Mouse (Mus musculus) limb, embryonic 12.5 days (tissue): ENCODE results near the gene Eomes. TPM values are rescaled to one million over a fixed set of nuclear protein-coding genes. Genes with fewer than 3 reads are reported as not detected.

ENCODE experiments used
- ATAC-seq: fragments of 200-750 bp; cut with Nextera tagmentation; 2 replicates; pipeline ENCODE4 v1.8.0; 2017; ENCODE audit warnings: low read depth, moderate TSS enrichment; ENCODE audit not compliant: insufficient number of reproducible peaks, insufficient read depth, low FRiP score, low TSS enrichment
- H3K27ac ChIP-seq: fragments of 300-500 bp; sonication (generic); 2 replicates; pipeline ENCODE4 v1.5.1; 2016; ENCODE audit warnings: mild to moderate bottlenecking, moderate library complexity
- H3K27me3 ChIP-seq: fragments of 300-500 bp; sonication (generic); 2 replicates; pipeline ENCODE4 v1.6.1; 2016; ENCODE audit warnings: mild to moderate bottlenecking, moderate library complexity
- H3K36me3 ChIP-seq: fragments of 300-500 bp; sonication (generic); 2 replicates; pipeline ENCODE4 v1.6.1; 2016; ENCODE audit warnings: mild to moderate bottlenecking, moderate library complexity
- H3K4me1 ChIP-seq: fragments of 300-500 bp; sonication (generic); replicated peaks from 2 replicates; pipeline ENCODE4 v1.6.1; 2016
- H3K4me2 ChIP-seq: fragments of 300-500 bp; sonication (generic); 2 replicates; pipeline ENCODE4 v1.6.1; 2016; ENCODE audit warnings: mild to moderate bottlenecking, moderate library complexity
- H3K4me3 ChIP-seq: fragments of 300-500 bp; sonication (generic); replicated peaks from 2 replicates; pipeline ENCODE4 v1.5.1; 2016; ENCODE audit warnings: mild to moderate bottlenecking
- H3K9ac ChIP-seq: fragments of 300-500 bp; sonication (generic); replicated peaks from 2 replicates; pipeline ENCODE4 v1.6.1; 2016; ENCODE audit warnings: mild to moderate bottlenecking, moderate library complexity
- H3K9me3 ChIP-seq: fragments of 300-500 bp; sonication (generic); 2 replicates; pipeline ENCODE4 v1.6.1; 2016; ENCODE audit warnings: mild to moderate bottlenecking, moderate library complexity
- WGBS: fragments of 180-500 bp; shearing (Covaris S2); methylation state at CpG from one replicate; pipeline ENCODE4 v1.1.7; 2016; 5-methylcytosine and 5-hydroxymethylcytosine counted together
- polyA plus RNA-seq: library from polyadenylated mRNA; unstranded; fragments of >200 nt; fragmentation: Nextera tagmentation; extraction: Ambion mirVana; gene quantifications from 2 replicates; pipeline ENCODE4 v1.2.1, GENCODE M21; 2016

Gene Eomes
- 0.75 and 2.1 TPM in 2 replicates for polyA plus RNA-seq

DNA sequence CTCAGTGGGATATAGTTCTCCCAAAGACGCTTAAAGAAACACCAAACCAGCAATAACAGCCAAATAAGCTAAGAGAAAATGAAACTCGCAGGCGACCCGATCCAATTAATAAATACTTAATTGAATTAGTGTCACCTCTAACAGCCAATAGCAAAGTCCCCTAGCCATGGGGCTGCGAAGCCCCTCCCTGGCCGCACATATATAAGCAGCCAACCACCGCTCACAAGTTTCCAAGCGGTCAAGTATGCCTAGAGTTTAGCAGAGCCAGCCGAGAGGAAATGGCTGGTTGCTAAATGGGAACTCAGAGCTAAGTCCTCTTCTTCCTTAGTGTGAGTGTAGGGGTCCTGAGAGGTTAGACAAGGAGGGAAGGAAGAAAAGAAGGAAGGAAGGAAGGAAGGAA lies at the start of gene Eomes:
Eomes (plus strand) TSS at position 252 of the 400 bp plus-strand sequence.
- whole genome bisulfite sequencing, result under 1% methylated on average over 9 of the region's 9 CpGs
- peaks cover 85% of the 10 kb centered on the region for H3K27me3 ChIP-seq
- peak within 1 kb of the TSS; percentile 61 for H3K4me2 ChIP-seq
- H3K4me3 ChIP-seq, result peak within 1 kb of the TSS; percentile 43
- H3K9me3 ChIP-seq, result no peaks in the 10 kb centered on the region
- peak within 1 kb of the TSS; percentile 47 for H3K9ac ChIP-seq
- H3K4me1 ChIP-seq, result peaks cover 30% of the 10 kb centered on the region
- no peak within 1 kb of the TSS for H3K27ac ChIP-seq
- ATAC-seq, result no peak
- H3K36me3 ChIP-seq, result no peaks in the 10 kb centered on the region

DNA sequence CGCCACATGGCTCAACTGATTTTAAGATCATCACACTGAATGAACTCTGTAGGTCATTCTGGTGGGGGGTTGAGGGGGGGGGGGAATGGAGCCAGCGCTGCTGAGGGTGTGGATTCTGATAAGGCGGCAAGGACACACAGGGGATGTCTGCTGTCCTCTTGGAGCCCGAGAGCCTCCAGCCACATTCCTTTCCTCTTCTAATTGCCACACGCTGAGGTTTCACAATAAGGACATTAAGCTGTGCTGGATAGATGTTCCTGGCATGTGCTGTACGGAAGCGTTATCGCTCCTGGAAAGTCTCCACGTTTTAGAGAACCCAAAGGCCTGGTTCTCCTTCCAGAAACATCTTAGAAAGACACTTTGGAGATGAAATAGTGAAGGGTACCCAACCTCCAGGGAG lies 33.2 kb upstream of the Eomes start:
- Histone ChIP-seq H3K27ac (no peak overlapping the region), H3K27me3 (no peaks in the 10 kb centered on the region), H3K9ac (no peak overlapping the region), H3K4me1 (no peaks in the 10 kb centered on the region), H3K4me2 (no peak overlapping the region), H3K4me3 (no peak overlapping the region), H3K9me3 (no peaks in the 10 kb centered on the region), H3K36me3 (no peaks in the 10 kb centered on the region)
- no peak for ATAC-seq
- WGBS, result 50% methylated on average over 9 of the region's 9 CpGs

DNA sequence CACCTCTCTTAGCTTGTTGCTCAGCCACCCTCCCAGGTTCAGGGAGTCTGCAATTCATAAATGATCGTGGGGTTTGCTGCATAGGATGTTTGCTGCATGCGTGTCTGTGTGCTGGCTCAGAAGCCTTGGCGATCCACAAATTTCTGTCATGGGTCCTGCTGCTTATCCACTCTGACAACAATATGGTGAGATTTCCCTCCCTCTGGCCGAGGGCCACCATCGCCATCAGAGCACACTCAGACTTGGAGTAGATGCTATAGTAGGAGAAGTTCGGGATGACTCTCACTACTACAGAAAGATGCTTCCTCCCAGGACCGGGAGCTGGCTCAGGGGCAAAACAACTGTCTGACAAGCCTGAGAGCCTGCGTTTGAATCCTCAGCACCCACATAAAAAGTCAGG lies 28.7 kb upstream of the Eomes start:
- Histone ChIP-seq H3K9me3 (no peaks in the 10 kb centered on the region), H3K4me3 (no peak overlapping the region), H3K27me3 (peaks cover 3% of the 10 kb centered on the region; the same call in 1 of the 2 replicates), H3K4me1 (no peaks in the 10 kb centered on the region), H3K27ac (no peak overlapping the region), H3K9ac (no peak overlapping the region), H3K4me2 (no peak overlapping the region), H3K36me3 (no peaks in the 10 kb centered on the region)
- 80% methylated on average over 8 of the region's 8 CpGs for WGBS
- ATAC-seq, result no peak

DNA sequence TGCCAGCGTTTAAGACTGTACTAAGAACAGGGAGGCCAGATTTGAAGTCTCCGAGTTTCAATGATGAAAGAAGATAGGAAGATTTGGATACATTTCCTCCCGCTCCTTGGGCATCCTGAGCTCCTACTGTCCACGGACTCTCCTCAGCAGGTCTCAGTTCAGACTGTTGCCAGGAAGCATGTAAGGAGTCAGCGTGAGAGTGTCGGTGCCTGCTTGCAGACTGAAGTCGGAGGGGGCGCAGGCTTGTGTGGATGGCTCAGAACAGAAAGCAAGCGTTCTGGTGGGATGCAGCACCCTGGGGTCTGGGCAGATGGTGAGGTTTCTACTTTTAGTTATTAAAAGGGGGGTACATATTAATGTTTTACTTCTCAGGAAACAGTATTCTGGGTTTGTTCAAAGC lies 24.6 kb upstream of the Eomes start:
- ATAC-seq, result no peak
- peak overlapping the region; percentile 9; the same call in 1 of the 2 replicates for H3K4me3 ChIP-seq
- no peaks in the 10 kb centered on the region for H3K4me1 ChIP-seq
- no peak overlapping the region; the same call in 1 of the 2 replicates for H3K9ac ChIP-seq
- no peaks in the 10 kb centered on the region for H3K36me3 ChIP-seq
- H3K27ac ChIP-seq, result no peak overlapping the region
- peaks cover 16% of the 10 kb centered on the region; the same call in 1 of the 2 replicates for H3K27me3 ChIP-seq
- WGBS, result 53% methylated on average over 9 of the region's 9 CpGs
- peak overlapping the region; percentile 38 for H3K4me2 ChIP-seq
- H3K9me3 ChIP-seq, result no peaks in the 10 kb centered on the region

DNA sequence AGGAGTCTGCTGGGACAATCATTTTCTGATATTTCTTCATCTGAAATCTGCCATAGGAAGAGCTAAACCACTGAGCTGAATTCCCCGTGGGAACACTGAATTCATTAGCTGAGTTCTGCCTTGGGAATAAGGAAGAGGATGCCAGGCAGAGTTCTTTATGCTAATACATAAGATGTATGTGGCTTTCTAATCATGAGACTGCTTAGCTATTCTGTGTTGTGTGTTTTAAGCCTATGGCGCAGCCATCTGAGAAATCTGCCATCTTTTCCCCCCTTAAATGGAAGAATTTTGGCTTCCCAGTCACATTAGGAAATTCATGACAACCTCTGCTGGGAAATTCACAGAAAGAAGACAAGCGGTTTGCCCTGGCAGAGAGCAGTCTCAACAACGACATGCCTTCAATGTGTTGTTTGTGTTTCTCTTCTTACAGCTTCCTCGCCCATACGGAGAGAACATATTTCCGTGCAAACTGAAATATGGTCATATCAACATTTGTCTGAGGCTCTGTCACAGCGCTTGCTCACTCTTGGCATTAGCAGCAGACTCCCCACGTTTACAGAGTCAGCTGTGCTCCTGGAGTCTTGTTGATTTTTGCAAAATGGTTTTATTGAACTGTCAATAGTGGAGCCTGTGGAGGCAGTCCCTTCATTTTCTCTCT lies 22.7 kb upstream of the Eomes start:
- peaks cover 16% of the 10 kb centered on the region; the same call in 1 of the 2 replicates for H3K27me3 ChIP-seq
- 73% methylated on average over 9 of the region's 9 CpGs for WGBS
- H3K9ac ChIP-seq, result no peak overlapping the region
- H3K4me2 ChIP-seq, result no peak overlapping the region
- no peaks in the 10 kb centered on the region for H3K4me1 ChIP-seq
- no peak overlapping the region for H3K4me3 ChIP-seq
- ATAC-seq, result no peak
- no peaks in the 10 kb centered on the region for H3K9me3 ChIP-seq
- H3K27ac ChIP-seq, result no peak overlapping the region
- H3K36me3 ChIP-seq, result no peaks in the 10 kb centered on the region

DNA sequence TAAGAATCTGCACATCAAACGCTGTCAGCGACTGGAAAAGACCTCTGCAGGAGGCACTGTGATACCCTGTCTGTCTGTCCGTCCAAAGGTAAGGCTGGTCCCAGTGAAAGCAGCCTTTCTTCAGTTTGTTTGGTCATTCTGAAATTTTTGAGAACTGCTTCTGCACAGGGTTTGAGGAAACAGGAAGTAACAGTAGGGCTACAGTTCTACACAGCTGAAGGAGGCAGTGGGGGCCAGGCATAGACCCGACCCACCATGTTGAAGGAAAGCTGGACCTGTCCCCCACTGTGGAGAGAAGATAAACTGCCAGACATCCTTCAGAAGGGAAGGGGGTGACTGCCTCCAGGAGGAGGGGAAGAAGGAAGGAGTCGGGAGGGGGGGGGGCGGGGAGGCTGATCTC lies 21.6 kb upstream of the Eomes start:
- Histone ChIP-seq H3K9ac (no peak overlapping the region), H3K4me1 (no peaks in the 10 kb centered on the region), H3K27me3 (peaks cover 16% of the 10 kb centered on the region; the same call in 1 of the 2 replicates), H3K4me2 (no peak overlapping the region), H3K9me3 (no peaks in the 10 kb centered on the region), H3K27ac (no peak overlapping the region), H3K4me3 (no peak overlapping the region), H3K36me3 (no peaks in the 10 kb centered on the region)
- WGBS, result 31% methylated on average over 5 of the region's 6 CpGs
- ATAC-seq, result no peak

DNA sequence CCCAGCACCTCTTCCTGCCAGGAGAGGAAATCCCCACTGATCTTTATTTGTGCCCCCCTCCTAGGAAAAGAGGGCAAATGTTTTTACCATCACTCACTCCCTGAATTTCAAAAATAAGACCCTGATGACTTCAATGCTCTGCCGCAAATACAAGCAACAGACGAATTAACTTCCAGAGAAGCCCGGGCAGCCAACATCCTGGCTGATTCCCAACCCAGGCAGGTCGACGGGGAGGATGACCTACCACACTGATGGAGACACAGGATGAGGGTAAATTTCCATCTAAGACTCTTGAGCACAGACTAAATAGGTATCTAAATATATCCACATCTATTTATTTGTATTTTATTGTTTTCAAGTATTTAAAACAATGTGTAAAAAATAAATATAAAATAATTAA lies 20.0 kb upstream of the Eomes start:
- Histone ChIP-seq H3K9me3 (no peaks in the 10 kb centered on the region), H3K4me1 (no peaks in the 10 kb centered on the region), H3K27me3 (peaks cover 19% of the 10 kb centered on the region), H3K4me2 (no peak overlapping the region), H3K4me3 (no peak overlapping the region), H3K36me3 (no peaks in the 10 kb centered on the region), H3K9ac (no peak overlapping the region), H3K27ac (no peak overlapping the region)
- 5% methylated on average over 5 of the region's 5 CpGs for WGBS
- no peak for ATAC-seq

DNA sequence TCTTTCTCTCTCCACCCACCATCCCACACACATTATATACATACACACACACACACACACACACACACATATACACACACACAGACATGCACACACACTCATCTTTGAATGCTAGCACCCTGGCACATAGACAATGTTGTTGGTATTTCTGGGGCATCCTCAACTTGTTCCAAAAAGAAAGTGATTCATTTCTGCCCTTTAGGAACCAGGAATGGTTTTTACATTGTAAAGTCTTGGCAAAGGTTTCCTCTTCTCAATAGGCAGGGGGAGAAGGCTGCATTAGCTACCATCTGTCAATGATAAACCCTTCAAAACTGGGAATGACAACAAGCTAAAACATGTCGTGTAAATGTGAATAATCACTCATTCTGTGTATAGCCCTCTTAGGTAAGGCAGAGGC lies 14.0 kb upstream of the Eomes start:
- Histone ChIP-seq H3K9ac (no peak overlapping the region), H3K9me3 (no peaks in the 10 kb centered on the region), H3K36me3 (no peaks in the 10 kb centered on the region), H3K4me3 (no peak overlapping the region), H3K27ac (no peak overlapping the region), H3K4me2 (no peak overlapping the region), H3K4me1 (peaks cover 5% of the 10 kb centered on the region; the same call in 1 of the 2 replicates), H3K27me3 (peaks cover 35% of the 10 kb centered on the region)
- WGBS, result 88% methylated on average over 1 of the region's 1 CpGs
- no peak for ATAC-seq

DNA sequence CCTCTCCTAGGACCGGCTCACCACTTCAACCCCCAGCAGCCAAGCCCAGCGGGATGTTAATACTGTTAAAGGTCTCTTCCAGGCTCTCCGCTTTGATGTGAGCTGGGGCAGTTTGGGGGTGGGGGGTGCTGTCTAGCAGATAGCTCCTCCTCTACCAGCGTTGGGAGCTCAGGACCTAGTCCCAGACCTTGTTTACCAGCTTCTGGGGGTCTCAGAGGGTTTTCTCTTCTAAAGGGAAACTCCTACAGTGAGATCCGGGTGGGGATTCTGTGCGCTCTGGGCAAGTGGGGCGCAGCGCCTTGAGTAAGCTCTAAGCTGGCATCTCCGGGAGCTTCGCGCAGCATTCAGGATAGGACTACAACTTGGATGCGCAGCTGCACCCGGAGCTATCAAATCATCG lies 9.7 kb upstream of the Eomes start:
- Histone ChIP-seq H3K27me3 (peaks cover 71% of the 10 kb centered on the region), H3K4me2 (peak overlapping the region; percentile 25), H3K27ac (no peak overlapping the region), H3K4me3 (no peak overlapping the region), H3K4me1 (peaks cover 5% of the 10 kb centered on the region; the same call in 1 of the 2 replicates), H3K9ac (no peak overlapping the region), H3K9me3 (no peaks in the 10 kb centered on the region), H3K36me3 (no peaks in the 10 kb centered on the region)
- no peak for ATAC-seq
- 2% methylated on average over 14 of the region's 14 CpGs for WGBS

DNA sequence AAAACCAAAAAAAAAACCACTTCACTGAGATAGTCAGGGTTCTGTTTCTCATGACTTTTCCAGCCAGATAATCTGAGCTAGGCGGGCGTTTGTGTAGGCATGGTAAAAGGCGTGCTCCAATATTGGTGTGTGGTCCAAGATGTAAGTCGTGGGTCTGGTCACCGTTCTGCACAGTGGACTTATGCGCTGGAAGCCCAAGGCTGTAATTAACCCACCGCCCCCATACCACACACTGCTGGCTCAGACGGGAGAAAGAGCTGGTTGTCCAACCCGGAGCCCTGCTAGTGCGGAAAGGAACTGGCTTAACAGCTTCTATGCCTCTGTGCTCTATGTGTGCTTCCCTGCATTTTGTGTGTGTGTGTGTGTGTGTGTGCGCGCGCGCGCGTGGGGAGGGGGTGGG lies 8.7 kb upstream of the Eomes start:
- Histone ChIP-seq H3K4me3 (peak overlapping the region; percentile 9; the same call in 1 of the 2 replicates), H3K27ac (no peak overlapping the region), H3K36me3 (no peaks in the 10 kb centered on the region), H3K4me2 (peak overlapping the region; percentile 32), H3K9ac (no peak overlapping the region), H3K9me3 (no peaks in the 10 kb centered on the region), H3K27me3 (peaks cover 69% of the 10 kb centered on the region), H3K4me1 (peaks cover 5% of the 10 kb centered on the region; the same call in 1 of the 2 replicates)
- WGBS, result 7% methylated on average over 16 of the region's 16 CpGs
- peak; percentile 26 for ATAC-seq

DNA sequence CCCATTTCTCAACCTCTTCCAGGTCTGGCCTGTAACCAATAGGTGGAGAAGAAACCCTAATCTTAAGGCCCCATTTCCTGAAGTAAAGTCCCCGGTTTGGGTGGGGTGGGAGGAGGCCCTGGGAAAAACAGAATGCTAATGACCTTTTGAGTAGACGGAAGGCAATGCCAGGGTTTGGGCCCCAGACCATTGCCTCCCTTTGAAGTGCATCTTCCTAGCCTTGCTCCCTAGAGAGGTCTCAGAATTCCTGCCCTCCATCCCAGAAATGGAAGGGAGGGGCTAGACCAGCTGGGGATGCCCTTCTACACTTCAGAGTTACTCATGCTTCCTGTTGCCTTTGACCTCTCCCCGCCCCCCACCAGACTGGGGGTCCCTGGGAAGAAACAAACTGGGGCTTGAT lies 6.7 kb upstream of the Eomes start:
- H3K9ac ChIP-seq, result no peak overlapping the region
- no peaks in the 10 kb centered on the region for H3K36me3 ChIP-seq
- no peak overlapping the region for H3K4me3 ChIP-seq
- no peak overlapping the region for H3K4me2 ChIP-seq
- peaks cover 6% of the 10 kb centered on the region for H3K4me1 ChIP-seq
- H3K27ac ChIP-seq, result no peak overlapping the region
- H3K9me3 ChIP-seq, result no peaks in the 10 kb centered on the region
- ATAC-seq, result no peak
- H3K27me3 ChIP-seq, result peaks cover 76% of the 10 kb centered on the region
- WGBS, result 6% methylated on average over 3 of the region's 3 CpGs
